Comparison of ENCODE assay signal across 9 mouse cellular contexts in genomic region chr12:69759267-69759885, GRCm38 (mm10). TPM values are rescaled to one million over a fixed set of nuclear protein-coding genes. Genes with fewer than 3 reads are reported as not detected.
DNase-seq lines count a peak whose midpoint lies in the region; ATAC-seq and TF ChIP-seq lines count a peak whose summit lies in the region.
"Had no signal": no experiment of that assay in that cellular context is flagged by ENCODE, and none has a peak within 500 bp of the region (broad histone marks: within the 10 kb centered on the region; RNA-seq: fewer than 3 reads in every experiment).

No protein-coding gene starts in this region.

- H3K4me1 ChIP-seq in lung, embryonic 14.5 days (ENCODE audit: insufficient read depth): peaks cover 9% of the 10 kb centered on the region; the same call in 1 of the 2 replicates
- peaks cover 27% of the 10 kb centered on the region for H3K4me1 ChIP-seq in limb, embryonic 10.5 days

- no peak for TF ChIP-seq CTCF in lung, embryonic 14.5 days (IDR thresholded peaks at IDR 0.05; ENCODE audit: low read depth)

- H3K27me3 ChIP-seq in lung, embryonic 14.5 days (ENCODE audit: insufficient read depth, low read length): no peaks in the 10 kb centered on the region
- no peaks in the 10 kb centered on the region for H3K27me3 ChIP-seq in limb, embryonic 10.5 days (ENCODE audit: low read depth, poor library complexity, severe bottlenecking)

- no peaks in the 10 kb centered on the region for H3K36me3 ChIP-seq in lung, embryonic 14.5 days (ENCODE audit: insufficient read depth)
- no peaks in the 10 kb centered on the region for H3K36me3 ChIP-seq in limb, embryonic 10.5 days

- H3K9me3 ChIP-seq in lung, embryonic 14.5 days (ENCODE audit: low read depth, low read length): no peaks in the 10 kb centered on the region
- no peaks in the 10 kb centered on the region for H3K9me3 ChIP-seq in limb, embryonic 10.5 days (replicated peaks)

- H3K9ac ChIP-seq in lung, embryonic 14.5 days: peak overlapping the region; percentile 27

- no peak overlapping the region for H3K4me3 ChIP-seq in lung, embryonic 14.5 days (ENCODE audit: low read depth, low read length)
- no peak overlapping the region for H3K4me3 ChIP-seq in limb, embryonic 10.5 days

- peak overlapping the region; percentile 85 for H3K27ac ChIP-seq in lung, embryonic 14.5 days (ENCODE audit: low read depth)
- H3K27ac ChIP-seq in limb, embryonic 10.5 days: peak overlapping the region; percentile 80

- 20% methylated on average over 7 of the region's 7 CpGs for WGBS in lung, embryonic 14.5 days
- 30% methylated on average over 6 of the region's 7 CpGs for WGBS in limb, embryonic 10.5 days

- peak; percentile 25 for DNase-seq in embryo, embryonic 9.5 days (ENCODE audit: extremely low spot score)
- DNase-seq in embryo, embryonic 10 days (ENCODE audit: low spot score): no peak
- DNase-seq in lung, embryonic 14.5 days: no peak
- no peak for DNase-seq in lung, postnatal 10 days
- no peak for DNase-seq in limb, embryonic 10.5 days (ENCODE audit: low spot score)
- peak; percentile 57 to 67 for DNase-seq in spleen, postnatal 10 days (ENCODE audit: low spot score in 2 of 2)
- DNase-seq in cerebellum, postnatal 10 days: no peak
- DNase-seq in cerebellum, postnatal 14 days: no peak
- DNase-seq: kidney, adult 8-10 months had no signal

- H3K4me2 ChIP-seq in lung, embryonic 14.5 days: peak overlapping the region; percentile 72

- 0 out of 2 replicates have a peak, but pooled peaks have one; percentile 10 for ATAC-seq in lung, embryonic 14.5 days (ENCODE audit: insufficient read depth)

RNA-seq across cellular contexts. Expression of gene Cdkl1, which starts 31.7 kb away (rescaled TPM):
- polyA plus RNA-seq in lung, embryonic 14.5 days (2014; fragmentation: Nextera tagmentation; extraction: Ambion mirVana): 1.6 and 1.8 TPM in 2 replicates
- 1.0 and 1.2 TPM in 2 replicates for polyA plus RNA-seq in limb, embryonic 10.5 days (2016; fragmentation: Nextera tagmentation; extraction: Ambion mirVana)

RNA-seq across cellular contexts. Expression of gene Atp5s, which starts 34.6 kb away (rescaled TPM):
- polyA plus RNA-seq in lung, embryonic 14.5 days (2014; fragmentation: Nextera tagmentation; extraction: Ambion mirVana): 29.4 and 33.3 TPM in 2 replicates
- 26.3 and 27.9 TPM in 2 replicates for polyA plus RNA-seq in limb, embryonic 10.5 days (2016; fragmentation: Nextera tagmentation; extraction: Ambion mirVana)

RNA-seq across cellular contexts. Expression of gene L2hgdh, which starts 34.7 kb away (rescaled TPM):
- 13.1 and 14.5 TPM in 2 replicates for polyA plus RNA-seq in lung, embryonic 14.5 days (2014; fragmentation: Nextera tagmentation; extraction: Ambion mirVana)
- polyA plus RNA-seq in limb, embryonic 10.5 days (2016; fragmentation: Nextera tagmentation; extraction: Ambion mirVana): 21.3 and 22.7 TPM in 2 replicates

Comparison
In these comparisons a context has a peak if more than half of its experiments do, and no peak if none do; other contexts are left out.
1. DNase-seq: peak in embryo, embryonic 9.5 days (single experiment) and spleen, postnatal 10 days (2 of 2); none in embryo, embryonic 10 days (single experiment), lung, embryonic 14.5 days (single experiment), lung, postnatal 10 days (single experiment), limb, embryonic 10.5 days (single experiment), cerebellum, postnatal 10 days (0 of 2) and cerebellum, postnatal 14 days (0 of 2).